22 mouse cellular contexts compared by ENCODE assay signal in the genomic region with DNA sequence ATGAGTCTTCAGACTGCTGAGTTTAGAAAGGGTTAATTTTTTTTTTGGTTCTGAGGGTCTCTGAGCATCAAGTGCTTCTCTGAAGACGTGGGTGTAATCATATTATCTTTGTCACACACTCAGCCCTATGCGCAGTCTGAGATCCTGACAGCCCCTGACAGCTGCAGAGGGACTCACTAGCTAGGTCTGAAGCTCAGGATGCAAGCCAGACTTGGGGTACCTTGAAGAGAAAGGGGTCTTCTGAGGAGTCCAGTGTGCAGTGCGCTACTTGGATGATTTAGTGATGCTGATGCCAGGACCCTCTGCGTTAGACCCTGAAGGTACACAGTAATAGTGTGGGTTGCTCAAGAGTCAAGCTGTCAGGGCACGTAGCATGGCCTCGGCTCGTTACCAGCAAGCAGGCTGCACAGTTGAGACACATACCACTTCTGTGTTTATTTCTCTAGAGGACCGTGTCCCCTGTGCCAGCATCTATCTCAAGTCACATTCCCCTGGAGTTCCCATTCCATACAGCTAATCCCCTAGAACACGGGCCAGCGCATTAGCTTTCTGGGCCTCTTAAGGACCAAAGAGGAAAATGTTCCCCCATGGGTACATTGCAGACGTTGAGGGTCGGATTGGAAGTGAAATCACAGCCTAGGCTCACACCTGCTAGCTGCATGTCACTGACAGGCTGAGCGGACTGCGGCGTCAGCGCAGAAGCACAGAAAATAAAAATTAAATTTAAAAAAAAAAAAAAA. TPM values are rescaled to one million over a fixed set of nuclear protein-coding genes. Genes with fewer than 3 reads are reported as not detected.
DNase-seq lines count a peak whose midpoint lies in the region; ATAC-seq and TF ChIP-seq lines count a peak whose summit lies in the region.
"Had no signal": no experiment of that assay in that cellular context is flagged by ENCODE, and none has a peak within 500 bp of the region (broad histone marks: within the 10 kb centered on the region; RNA-seq: fewer than 3 reads in every experiment).

No protein-coding gene starts in this region.

- H3K27me3 ChIP-seq in forebrain, embryonic 11.5 days (ENCODE audit: control insufficient read depth, insufficient read depth, low read length), result no peaks in the 10 kb centered on the region
- no peaks in the 10 kb centered on the region for H3K27me3 ChIP-seq in forebrain, embryonic 15.5 days
- H3K27me3 ChIP-seq in heart, embryonic 15.5 days, result no peaks in the 10 kb centered on the region; the same call in 1 of the 2 replicates
- no peaks in the 10 kb centered on the region for H3K27me3 ChIP-seq in neural tube, embryonic 13.5 days
- no peaks in the 10 kb centered on the region for H3K27me3 ChIP-seq in neural tube, embryonic 15.5 days (replicated peaks)

- peaks cover 23% of the 10 kb centered on the region; the same call in 1 of the 2 replicates for H3K4me1 ChIP-seq in forebrain, embryonic 11.5 days (replicated peaks; ENCODE audit: control insufficient read depth, insufficient read depth, low read length)
- no peaks in the 10 kb centered on the region; the same call in 1 of the 2 replicates for H3K4me1 ChIP-seq in forebrain, embryonic 15.5 days
- H3K4me1 ChIP-seq in heart, embryonic 15.5 days (replicated peaks), result no peaks in the 10 kb centered on the region
- peaks cover 40% of the 10 kb centered on the region for H3K4me1 ChIP-seq in neural tube, embryonic 13.5 days (replicated peaks)
- peaks cover 20% of the 10 kb centered on the region for H3K4me1 ChIP-seq in neural tube, embryonic 15.5 days

- intact Hi-C loops in heart, postnatal 25 days (cut with DNase I), result loop anchor here (5.0 kb wide), 1 partner anchor 163 kb away; no protein-coding TSS in a partner anchor

- no peak for TF ChIP-seq CTCF in layer of hippocampus, adult 2 months (conservative IDR thresholded peaks at IDR 0.05)

- H3K36me3 ChIP-seq in forebrain, embryonic 11.5 days (ENCODE audit: control insufficient read depth, insufficient read depth, low read length), result peaks cover 9% of the 10 kb centered on the region
- peaks cover 15% of the 10 kb centered on the region for H3K36me3 ChIP-seq in forebrain, embryonic 15.5 days
- no peaks in the 10 kb centered on the region; the same call in 1 of the 2 replicates for H3K36me3 ChIP-seq in heart, embryonic 15.5 days
- H3K36me3 ChIP-seq in neural tube, embryonic 13.5 days, result peaks cover 90% of the 10 kb centered on the region
- H3K36me3 ChIP-seq in neural tube, embryonic 15.5 days, result peaks cover 67% of the 10 kb centered on the region
- H3K36me3 ChIP-seq: G1E had no signal

- no peak overlapping the region for H3K4me2 ChIP-seq in forebrain, embryonic 11.5 days (ENCODE audit: low read depth, low read length, severe bottlenecking)
- no peak overlapping the region for H3K4me2 ChIP-seq in forebrain, embryonic 15.5 days (replicated peaks)
- H3K4me2 ChIP-seq in heart, embryonic 15.5 days, result no peak overlapping the region
- H3K4me2 ChIP-seq in neural tube, embryonic 13.5 days, result no peak overlapping the region
- H3K4me2 ChIP-seq in neural tube, embryonic 15.5 days, result no peak overlapping the region
- H3K4me2 ChIP-seq: lung, embryonic 14.5 days; midbrain, embryonic 12.5 days had no signal

- no peak for ATAC-seq in forebrain, embryonic 11.5 days (replicated peaks; ENCODE audit: low FRiP score)
- ATAC-seq in forebrain, embryonic 15.5 days (replicated peaks), result no peak
- 0 out of 2 replicates have a peak, but pooled peaks have one; percentile 14 for ATAC-seq in heart, embryonic 15.5 days (replicated peaks; ENCODE audit: insufficient number of reproducible peaks, insufficient read depth, low FRiP score, low read depth)
- ATAC-seq in neural tube, embryonic 13.5 days (ENCODE audit: low read depth), result 0 out of 2 replicates have a peak, but pooled peaks have one; percentile 8
- no peak for ATAC-seq in neural tube, embryonic 15.5 days (ENCODE audit: low FRiP score)
- ATAC-seq: activated CD4-positive, CD25-positive, alpha-beta regulatory T cell, adult 4 months had no signal

- H3K27ac ChIP-seq in forebrain, embryonic 11.5 days (ENCODE audit: low read depth, low read length), result no peak overlapping the region
- no peak overlapping the region for H3K27ac ChIP-seq in forebrain, embryonic 15.5 days (replicated peaks)
- no peak overlapping the region for H3K27ac ChIP-seq in heart, embryonic 15.5 days
- peak overlapping the region; percentile 38; the same call in 1 of the 2 replicates for H3K27ac ChIP-seq in neural tube, embryonic 13.5 days (replicated peaks)
- no peak overlapping the region for H3K27ac ChIP-seq in neural tube, embryonic 15.5 days (replicated peaks)
- H3K27ac ChIP-seq in layer of hippocampus, adult 2 months, result no peak overlapping the region
- H3K27ac ChIP-seq: macrophage; midbrain, embryonic 12.5 days had no signal

- DNase-seq in forebrain, embryonic 11.5 days (ENCODE audit: low spot score), result peak; percentile 45
- no peak for DNase-seq in heart, postnatal 25 days (ENCODE audit: low spot score)
- no peak for DNase-seq in layer of hippocampus, adult 2 months (ENCODE audit: low spot score in 2 of 2)
- DNase-seq in kidney, postnatal 36 days, result no peak
- DNase-seq: adrenal gland, postnatal 25 days; cerebellum, adult 11 months; cerebellum, postnatal 14 days; gastrocnemius, postnatal 14 days; heart, postnatal 10 days; kidney, adult 8-10 months; kidney, postnatal 14 days; lung, embryonic 14.5 days; thymus, adult 2 months had no signal

- peaks cover 6% of the 10 kb centered on the region; the same call in 1 of the 2 replicates for H3K9me3 ChIP-seq in forebrain, embryonic 11.5 days (ENCODE audit: control insufficient read depth, low read length)
- H3K9me3 ChIP-seq in forebrain, embryonic 15.5 days, result no peaks in the 10 kb centered on the region
- no peaks in the 10 kb centered on the region for H3K9me3 ChIP-seq in heart, embryonic 15.5 days (replicated peaks)
- no peaks in the 10 kb centered on the region for H3K9me3 ChIP-seq in neural tube, embryonic 13.5 days
- no peaks in the 10 kb centered on the region for H3K9me3 ChIP-seq in neural tube, embryonic 15.5 days (replicated peaks)

- H3K9ac ChIP-seq in forebrain, embryonic 11.5 days (ENCODE audit: low read length), result no peak overlapping the region; the same call in 1 of the 2 replicates
- no peak overlapping the region for H3K9ac ChIP-seq in forebrain, embryonic 15.5 days (replicated peaks)
- H3K9ac ChIP-seq in heart, embryonic 15.5 days, result no peak overlapping the region
- no peak overlapping the region for H3K9ac ChIP-seq in neural tube, embryonic 13.5 days
- no peak overlapping the region for H3K9ac ChIP-seq in neural tube, embryonic 15.5 days (replicated peaks)
- H3K9ac ChIP-seq: lung, embryonic 14.5 days; midbrain, embryonic 12.5 days had no signal

- WGBS in forebrain, embryonic 11.5 days, result 64% methylated on average over 16 of the region's 16 CpGs
- 57% methylated on average over 16 of the region's 16 CpGs for WGBS in forebrain, embryonic 15.5 days
- 66% methylated on average over 16 of the region's 16 CpGs for WGBS in heart, embryonic 15.5 days
- 52% methylated on average over 16 of the region's 16 CpGs for WGBS in neural tube, embryonic 13.5 days
- 54% methylated on average over 16 of the region's 16 CpGs for WGBS in neural tube, embryonic 15.5 days

- no peak overlapping the region for H3K4me3 ChIP-seq in forebrain, embryonic 11.5 days (ENCODE audit: low read depth, low read length)
- no peak overlapping the region for H3K4me3 ChIP-seq in forebrain, embryonic 15.5 days
- H3K4me3 ChIP-seq in heart, embryonic 15.5 days, result no peak overlapping the region
- no peak overlapping the region for H3K4me3 ChIP-seq in neural tube, embryonic 13.5 days
- H3K4me3 ChIP-seq in neural tube, embryonic 15.5 days (replicated peaks), result no peak overlapping the region
- no peak overlapping the region for H3K4me3 ChIP-seq in layer of hippocampus, adult 2 months
- H3K4me3 ChIP-seq: midbrain, embryonic 12.5 days had no signal

RNA-seq across cellular contexts. Expression of a gene that starts 5.0 kb away (rescaled TPM):
- 0.97 and 1.2 TPM in 2 replicates for polyA plus RNA-seq in forebrain, embryonic 11.5 days (2014; fragmentation: Nextera tagmentation; extraction: Ambion mirVana)
- polyA plus RNA-seq in forebrain, embryonic 15.5 days (2015; fragmentation: Nextera tagmentation; extraction: Ambion mirVana), result 1.0 and 1.1 TPM in 2 replicates
- polyA plus RNA-seq in heart, embryonic 15.5 days (2015; fragmentation: Nextera tagmentation; extraction: Ambion mirVana), result 0.47 and 0.71 TPM in 2 replicates
- under 1 TPM; 0.14 to 0.16 TPM for total RNA-seq in heart, postnatal 25 days (2021)
- polyA plus RNA-seq in neural tube, embryonic 13.5 days (2015; fragmentation: Nextera tagmentation; extraction: Ambion mirVana), result 1.5 and 1.7 TPM in 2 replicates
- 1.7 and 2.6 TPM in 2 replicates for polyA plus RNA-seq in neural tube, embryonic 15.5 days (2015; fragmentation: Nextera tagmentation; extraction: Ambion mirVana)
- under 1 TPM; 0.10 to 0.15 TPM for total RNA-seq in layer of hippocampus, adult 2 months (2021)
- total RNA-seq: liver, adult 2 months had no signal
- polyA plus RNA-seq: activated CD4-positive, CD25-positive, alpha-beta regulatory T cell, adult 4 months; G1E; liver, adult 2 months; macrophage had no signal

Comparison
In these comparisons a context has a peak if more than half of its experiments do, and no peak if none do; other contexts are left out.
1. ATAC-seq: peak in heart, embryonic 15.5 days (single experiment) and neural tube, embryonic 13.5 days (single experiment); none in forebrain, embryonic 11.5 days (single experiment), forebrain, embryonic 15.5 days (single experiment) and neural tube, embryonic 15.5 days (single experiment).